Mouse (Mus musculus): ENCODE measurements around the gene Vmn2r71.

Gene Vmn2r71

DNA sequence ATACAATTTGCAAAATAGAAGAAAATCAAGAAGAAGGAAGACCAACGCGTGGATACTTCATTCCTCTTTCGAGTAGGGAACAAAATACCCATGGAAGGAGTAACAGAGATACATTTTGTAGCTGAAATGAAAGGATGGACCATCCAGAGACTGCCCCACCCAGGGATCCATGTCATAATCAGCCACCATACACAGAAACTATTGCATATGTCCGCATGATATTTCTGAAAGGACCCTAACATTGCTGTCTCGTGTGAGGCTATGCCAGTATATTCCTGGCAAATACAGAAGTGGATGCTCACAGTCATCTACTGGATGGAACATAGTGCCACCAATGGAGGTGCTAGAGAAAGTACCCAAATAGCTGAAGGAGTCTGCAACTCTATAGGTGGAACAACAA, at the start of gene Vmn2r71:
Gene Vmn2r71 (plus strand): TSS at position 301 of the 400 bp plus-strand sequence.
- DNase-seq, result no peak

DNA sequence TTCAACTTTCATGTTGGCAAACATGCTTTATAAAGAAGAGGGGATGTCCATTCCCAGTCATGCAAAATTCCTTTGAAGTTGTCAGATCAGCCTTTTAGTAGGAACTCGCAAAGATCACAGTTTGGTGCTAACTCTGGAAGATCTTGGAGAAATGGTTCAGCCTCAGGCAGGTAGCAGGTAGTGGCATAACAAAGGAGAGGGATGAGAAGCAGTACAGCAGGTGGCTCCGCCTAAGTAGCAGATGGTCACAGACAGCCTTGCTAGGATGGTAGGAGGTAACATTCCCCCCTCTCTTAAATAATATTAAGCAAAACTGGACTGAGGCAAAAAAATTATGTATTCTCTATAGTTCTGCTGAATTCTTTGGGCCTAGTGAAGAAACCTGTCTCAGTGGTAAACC, 20.8 kb upstream of the Vmn2r71 start:
- no peak for DNase-seq

DNA sequence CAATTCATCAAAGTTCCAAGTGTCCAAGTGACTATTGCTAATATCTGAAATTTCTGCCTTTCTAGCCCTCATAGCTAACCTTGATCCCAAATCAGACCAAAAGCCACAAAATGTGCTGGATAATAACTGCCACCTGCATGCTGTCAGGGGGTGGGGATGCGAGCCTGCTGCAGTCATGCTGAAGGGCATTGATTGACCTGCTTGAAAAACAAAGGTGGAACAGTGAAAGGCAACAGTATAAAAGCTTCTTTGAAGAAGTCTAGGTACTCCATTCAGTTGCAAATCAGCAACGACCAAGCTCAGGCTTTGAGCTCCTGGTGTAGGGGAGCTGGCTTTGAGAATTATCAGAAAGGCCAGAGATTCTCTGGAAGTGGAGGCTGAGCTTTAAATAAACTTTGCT, 19.8 kb upstream of the Vmn2r71 start:
- no peak for DNase-seq

DNA sequence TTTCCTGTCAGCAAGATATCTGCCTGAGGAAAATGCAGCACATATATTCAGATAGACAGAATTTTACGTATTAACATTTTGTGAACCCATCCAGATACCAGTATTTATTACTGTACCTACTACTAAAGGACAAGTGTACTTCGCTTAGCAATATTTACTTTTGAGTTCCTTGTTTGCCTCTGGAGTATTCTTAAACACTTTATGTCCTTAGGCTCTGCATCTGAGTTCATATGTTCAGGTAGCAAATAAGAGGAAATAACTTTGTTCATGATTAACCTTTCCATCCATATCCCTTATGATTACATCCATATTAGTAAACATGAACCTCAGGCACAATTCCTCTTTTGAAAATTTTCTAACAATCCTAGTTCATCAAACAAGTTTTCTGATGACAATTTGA, 6.2 kb downstream of the Vmn2r71 start, which contains the start of gene Vmn2r70:
Gene Vmn2r70 (minus strand): TSS at position 101 of the 400 bp plus-strand sequence.
- DNase-seq, result no peak

Data from kidney, adult 9 months (tissue).